Mouse (Mus musculus): ENCODE data around the gene Pcdh15. TPM values are rescaled to one million over a fixed set of nuclear protein-coding genes. Genes with fewer than 3 reads are reported as not detected.

Pcdh15 gene
- polyA plus RNA-seq, 1 experiment = not detected

DNA sequence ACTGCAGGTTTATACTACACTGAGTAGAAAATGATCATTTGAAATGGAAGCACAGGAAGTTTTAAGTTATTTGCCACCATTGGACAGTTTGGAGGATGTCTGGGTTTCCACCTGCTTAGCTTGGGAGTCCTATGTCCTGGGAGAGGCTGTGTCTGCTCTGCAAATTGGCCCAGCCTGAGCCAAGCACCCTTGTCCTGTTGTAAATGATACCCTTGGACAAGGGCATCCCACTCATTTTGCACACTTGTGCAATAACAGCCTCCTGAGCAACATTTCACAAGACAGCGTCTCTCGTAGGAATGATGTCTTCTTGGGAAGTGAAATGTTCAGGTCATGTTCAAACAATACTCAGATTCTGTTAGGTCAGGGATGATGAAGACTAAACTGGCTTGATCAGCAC lies 1456.2 kb downstream of the Pcdh15 start:
- H3K4me3 ChIP-seq (ENCODE audit: low read depth, low read length) = no peak overlapping the region
- H3K4me1 ChIP-seq (ENCODE audit: control insufficient read depth, insufficient read depth, low read length) = no peaks in the 10 kb centered on the region
- no peak overlapping the region for H3K9ac ChIP-seq (ENCODE audit: low read depth, poor library complexity, severe bottlenecking)
- H3K36me3 ChIP-seq (ENCODE audit: control insufficient read depth, insufficient read depth, low read length, poor library complexity, severe bottlenecking) = no peaks in the 10 kb centered on the region
- H3K27me3 ChIP-seq (ENCODE audit: control insufficient read depth, insufficient read depth, low read length, poor library complexity, severe bottlenecking) = 0 out of 2 replicates have a peak, but pooled peaks cover 1% of the 10 kb centered on the region
- TF ChIP-seq CTCF (IDR thresholded peaks at IDR 0.05; ENCODE audit: low read depth, low read length) = no peak
- no peak for TF ChIP-seq EP300 (IDR thresholded peaks at IDR 0.05; ENCODE audit: insufficient read depth, low read depth, low read length)
- no peak for TF ChIP-seq POLR2A (IDR thresholded peaks at IDR 0.05; ENCODE audit: insufficient read depth, low read length)
- H3K27ac ChIP-seq (ENCODE audit: insufficient read depth, low read length) = no peak overlapping the region
- H3K9me3 ChIP-seq (replicated peaks; ENCODE audit: control insufficient read depth, insufficient read depth, low read length, poor library complexity, severe bottlenecking) = no peaks in the 10 kb centered on the region

DNA sequence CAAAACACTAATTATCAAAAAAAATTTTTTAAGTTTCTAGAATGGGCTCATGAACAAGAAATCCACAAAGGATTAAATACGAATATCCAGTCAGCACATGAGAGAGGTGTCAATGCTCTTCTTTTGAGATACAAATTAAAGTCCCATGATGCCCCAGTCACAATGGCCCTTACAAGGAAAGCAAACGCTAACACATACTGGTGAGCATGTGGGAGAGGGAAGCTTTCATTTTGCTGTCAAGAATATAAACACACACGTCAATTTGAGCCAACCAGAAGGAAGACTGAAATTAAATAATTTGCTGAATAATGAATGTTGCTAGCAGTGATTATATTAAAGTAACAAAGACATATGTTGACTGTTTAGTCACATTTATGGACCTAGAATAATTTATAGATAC lies 1470.5 kb downstream of the Pcdh15 start:
- H3K27me3 ChIP-seq (ENCODE audit: control insufficient read depth, insufficient read depth, low read length, poor library complexity, severe bottlenecking) = no peaks in the 10 kb centered on the region
- H3K9ac ChIP-seq (ENCODE audit: low read depth, poor library complexity, severe bottlenecking) = no peak overlapping the region
- no peaks in the 10 kb centered on the region for H3K9me3 ChIP-seq (replicated peaks; ENCODE audit: control insufficient read depth, insufficient read depth, low read length, poor library complexity, severe bottlenecking)

DNA sequence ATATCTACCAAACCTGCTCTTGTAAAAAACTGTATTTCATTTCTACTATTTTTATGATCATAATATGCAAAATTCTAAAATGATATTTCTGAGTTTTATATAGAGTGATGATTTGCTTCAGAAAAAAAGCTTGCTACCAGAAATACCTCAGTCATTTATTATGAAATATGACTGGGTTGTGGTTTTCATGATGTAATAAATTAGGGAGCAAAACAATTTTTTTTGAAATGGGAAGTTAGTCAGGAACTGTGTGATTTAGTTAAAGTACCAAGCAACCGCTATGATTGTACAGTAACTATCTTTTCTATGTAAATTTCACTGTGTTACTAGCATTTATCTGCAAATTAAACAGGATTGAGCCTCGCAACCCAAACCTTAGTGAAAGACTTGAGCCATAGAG lies 1480.8 kb downstream of the Pcdh15 start:
- Histone ChIP-seq H3K9me3 (replicated peaks; ENCODE audit: control insufficient read depth, insufficient read depth, low read length, poor library complexity, severe bottlenecking) (no peaks in the 10 kb centered on the region), H3K27ac (ENCODE audit: insufficient read depth, low read length) (no peak overlapping the region), H3K4me1 (ENCODE audit: control insufficient read depth, insufficient read depth, low read length) (no peaks in the 10 kb centered on the region), H3K36me3 (ENCODE audit: control insufficient read depth, insufficient read depth, low read length, poor library complexity, severe bottlenecking) (no peaks in the 10 kb centered on the region), H3K27me3 (ENCODE audit: control insufficient read depth, insufficient read depth, low read length, poor library complexity, severe bottlenecking) (no peaks in the 10 kb centered on the region), H3K9ac (ENCODE audit: low read depth, poor library complexity, severe bottlenecking) (no peak overlapping the region), H3K4me3 (ENCODE audit: low read depth, low read length) (no peak overlapping the region)
- TF ChIP-seq EP300 (IDR thresholded peaks at IDR 0.05; ENCODE audit: insufficient read depth, low read depth, low read length) = no peak
- no peak for TF ChIP-seq POLR2A (IDR thresholded peaks at IDR 0.05; ENCODE audit: insufficient read depth, low read length)
- TF ChIP-seq CTCF (IDR thresholded peaks at IDR 0.05; ENCODE audit: low read depth, low read length) = no peak

More for the DNA sequence above, 1470.5 kb downstream of the Pcdh15 start:
- Histone ChIP-seq H3K4me1 (ENCODE audit: control insufficient read depth, insufficient read depth, low read length) (no peaks in the 10 kb centered on the region), H3K36me3 (ENCODE audit: control insufficient read depth, insufficient read depth, low read length, poor library complexity, severe bottlenecking) (no peaks in the 10 kb centered on the region), H3K27ac (ENCODE audit: insufficient read depth, low read length) (no peak overlapping the region), H3K4me3 (ENCODE audit: low read depth, low read length) (no peak overlapping the region)
- TF ChIP-seq POLR2A (IDR thresholded peaks at IDR 0.05; ENCODE audit: insufficient read depth, low read length) (no peak), CTCF (IDR thresholded peaks at IDR 0.05; ENCODE audit: low read depth, low read length) (no peak), EP300 (IDR thresholded peaks at IDR 0.05; ENCODE audit: insufficient read depth, low read depth, low read length) (no peak)

DNA sequence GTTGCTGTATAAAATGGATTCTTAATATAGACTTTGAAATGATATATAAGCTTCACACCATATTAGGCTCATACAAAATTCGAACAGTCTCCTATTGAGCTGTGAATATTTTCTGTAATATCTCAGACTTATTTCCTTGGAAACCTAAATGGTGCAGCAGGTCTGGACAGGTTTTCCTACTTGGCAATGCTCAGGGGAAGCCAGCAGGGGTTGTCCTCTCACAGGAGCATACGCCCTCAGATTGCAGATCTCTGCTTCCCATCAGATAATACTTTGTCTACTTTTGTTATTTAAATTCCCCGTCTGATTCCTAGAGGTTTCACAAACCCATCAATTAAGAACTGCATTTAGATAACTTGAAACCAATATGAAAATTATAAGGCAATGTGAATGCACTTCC lies 1492.7 kb downstream of the Pcdh15 start:
- Histone ChIP-seq H3K27me3 (ENCODE audit: control insufficient read depth, insufficient read depth, low read length, poor library complexity, severe bottlenecking) (no peaks in the 10 kb centered on the region), H3K9me3 (replicated peaks; ENCODE audit: control insufficient read depth, insufficient read depth, low read length, poor library complexity, severe bottlenecking) (no peaks in the 10 kb centered on the region), H3K36me3 (ENCODE audit: control insufficient read depth, insufficient read depth, low read length, poor library complexity, severe bottlenecking) (no peaks in the 10 kb centered on the region), H3K9ac (ENCODE audit: low read depth, poor library complexity, severe bottlenecking) (no peak overlapping the region), H3K4me1 (ENCODE audit: control insufficient read depth, insufficient read depth, low read length) (no peaks in the 10 kb centered on the region), H3K27ac (ENCODE audit: insufficient read depth, low read length) (no peak overlapping the region), H3K4me3 (ENCODE audit: low read depth, low read length) (no peak overlapping the region)
- TF ChIP-seq EP300 (IDR thresholded peaks at IDR 0.05; ENCODE audit: insufficient read depth, low read depth, low read length) (no peak), CTCF (IDR thresholded peaks at IDR 0.05; ENCODE audit: low read depth, low read length) (no peak), POLR2A (IDR thresholded peaks at IDR 0.05; ENCODE audit: insufficient read depth, low read length) (no peak)

DNA sequence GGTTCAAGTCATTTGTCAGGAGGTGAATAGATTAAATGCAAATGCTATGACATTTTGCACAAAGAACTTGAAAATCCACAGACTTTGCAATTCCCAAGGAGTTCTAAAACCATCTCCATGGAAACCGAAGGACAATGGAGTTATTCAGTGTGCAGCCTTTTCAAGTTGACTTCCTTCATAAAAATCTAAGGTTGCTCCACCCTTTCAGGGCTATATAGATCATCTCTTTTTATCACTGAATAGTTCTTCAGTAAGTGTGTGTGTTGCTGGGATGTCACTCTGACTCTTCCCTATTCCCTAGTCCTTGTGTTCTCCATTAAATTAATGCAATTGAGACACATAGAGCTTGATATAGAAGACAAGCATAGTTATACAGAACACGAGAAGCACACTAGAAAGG lies 1508.5 kb downstream of the Pcdh15 start:
- no peak overlapping the region for H3K27ac ChIP-seq (ENCODE audit: insufficient read depth, low read length)
- no peaks in the 10 kb centered on the region for H3K4me1 ChIP-seq (ENCODE audit: control insufficient read depth, insufficient read depth, low read length)
- TF ChIP-seq POLR2A (IDR thresholded peaks at IDR 0.05; ENCODE audit: insufficient read depth, low read length) = no peak
- TF ChIP-seq CTCF (IDR thresholded peaks at IDR 0.05; ENCODE audit: low read depth, low read length) = no peak
- TF ChIP-seq EP300 (IDR thresholded peaks at IDR 0.05; ENCODE audit: insufficient read depth, low read depth, low read length) = no peak
- no peaks in the 10 kb centered on the region for H3K9me3 ChIP-seq (replicated peaks; ENCODE audit: control insufficient read depth, insufficient read depth, low read length, poor library complexity, severe bottlenecking)
- H3K27me3 ChIP-seq (ENCODE audit: control insufficient read depth, insufficient read depth, low read length, poor library complexity, severe bottlenecking) = no peaks in the 10 kb centered on the region
- no peaks in the 10 kb centered on the region for H3K36me3 ChIP-seq (ENCODE audit: control insufficient read depth, insufficient read depth, low read length, poor library complexity, severe bottlenecking)
- H3K4me3 ChIP-seq (ENCODE audit: low read depth, low read length) = no peak overlapping the region
- H3K9ac ChIP-seq (ENCODE audit: low read depth, poor library complexity, severe bottlenecking) = no peak overlapping the region

DNA sequence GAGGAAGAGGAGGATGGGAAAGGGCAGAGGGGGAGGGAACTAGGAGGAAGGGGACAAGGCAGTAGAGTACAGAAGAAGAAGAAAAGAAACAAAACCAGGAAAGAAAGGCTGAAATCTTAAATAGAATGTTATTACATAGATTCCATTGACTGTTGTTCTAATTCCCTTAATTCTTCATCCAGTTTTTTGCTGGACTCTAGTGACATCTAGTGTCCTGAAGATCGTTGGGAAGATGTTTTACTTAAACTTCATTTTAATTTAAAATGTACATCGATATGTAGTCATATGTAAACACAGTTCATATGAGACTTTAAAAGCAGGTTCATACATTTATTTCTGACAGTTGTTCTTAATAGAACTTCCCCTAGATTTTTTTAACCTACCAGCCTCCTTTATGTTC lies 1522.7 kb downstream of the Pcdh15 start:
- H3K27ac ChIP-seq (ENCODE audit: insufficient read depth, low read length) = no peak overlapping the region
- no peak for TF ChIP-seq EP300 (IDR thresholded peaks at IDR 0.05; ENCODE audit: insufficient read depth, low read depth, low read length)
- TF ChIP-seq POLR2A (IDR thresholded peaks at IDR 0.05; ENCODE audit: insufficient read depth, low read length) = no peak
- no peak for TF ChIP-seq CTCF (IDR thresholded peaks at IDR 0.05; ENCODE audit: low read depth, low read length)
- 0 out of 2 replicates have a peak, but pooled peaks cover 2% of the 10 kb centered on the region for H3K9me3 ChIP-seq (replicated peaks; ENCODE audit: control insufficient read depth, insufficient read depth, low read length, poor library complexity, severe bottlenecking)
- no peaks in the 10 kb centered on the region for H3K27me3 ChIP-seq (ENCODE audit: control insufficient read depth, insufficient read depth, low read length, poor library complexity, severe bottlenecking)
- no peaks in the 10 kb centered on the region for H3K4me1 ChIP-seq (ENCODE audit: control insufficient read depth, insufficient read depth, low read length)
- no peak overlapping the region for H3K9ac ChIP-seq (ENCODE audit: low read depth, poor library complexity, severe bottlenecking)
- no peaks in the 10 kb centered on the region for H3K36me3 ChIP-seq (ENCODE audit: control insufficient read depth, insufficient read depth, low read length, poor library complexity, severe bottlenecking)
- H3K4me3 ChIP-seq (ENCODE audit: low read depth, low read length) = no peak overlapping the region

Data from ES-Bruce4 (cell line).